Mouse (Mus musculus): Measurements from ENCODE around the gene Smc6. TPM values are rescaled to one million over a fixed set of nuclear protein-coding genes. Genes with fewer than 3 reads are reported as not detected.

The Smc6 gene
- polyA plus RNA-seq, 1 experiment from 2014 or later = 142 TPM

- Histone ChIP-seq H3K9me3 (replicated peaks) (no peaks in the 10 kb centered on the region), H3K4me2 (no peak overlapping the region), H3K9ac (no peak overlapping the region), H3K27ac (no peak overlapping the region), H3K36me3 (peaks cover 81% of the 10 kb centered on the region), H3K27me3 (no peaks in the 10 kb centered on the region), H3K4me1 (no peaks in the 10 kb centered on the region), H3K4me3 (replicated peaks) (no peak overlapping the region)
- no peak for ATAC-seq (replicated peaks; ENCODE audit: low FRiP score)
- 91% methylated on average over 8 of the region's 8 CpGs for WGBS
Measured at GRCm38 (mm10) chr12:11306753-11307645, 41.3 kb downstream of the Smc6 start.

GRCm38 (mm10) chr12:11311106-11311505 is 45.4 kb downstream of the Smc6 start:
- no peak for ATAC-seq (replicated peaks; ENCODE audit: low FRiP score)
- H3K27me3 ChIP-seq = no peaks in the 10 kb centered on the region
- no peaks in the 10 kb centered on the region for H3K9me3 ChIP-seq (replicated peaks)
- H3K4me2 ChIP-seq = no peak overlapping the region
- 93% methylated on average over 2 of the region's 2 CpGs for WGBS
- no peak overlapping the region for H3K4me3 ChIP-seq (replicated peaks)
- H3K4me1 ChIP-seq = no peaks in the 10 kb centered on the region
- no peak overlapping the region for H3K27ac ChIP-seq
- H3K9ac ChIP-seq = no peak overlapping the region
- H3K36me3 ChIP-seq = peaks cover 75% of the 10 kb centered on the region

GRCm38 (mm10) chr12:11313840-11314239 is 48.2 kb downstream of the Smc6 start:
- 75% methylated on average over 1 of the region's 1 CpGs for WGBS
- H3K36me3 ChIP-seq = peaks cover 72% of the 10 kb centered on the region
- no peak for ATAC-seq (replicated peaks; ENCODE audit: low FRiP score)
- H3K9ac ChIP-seq = no peak overlapping the region
- H3K9me3 ChIP-seq (replicated peaks) = no peaks in the 10 kb centered on the region
- H3K4me1 ChIP-seq = no peaks in the 10 kb centered on the region
- no peaks in the 10 kb centered on the region for H3K27me3 ChIP-seq
- H3K4me3 ChIP-seq (replicated peaks) = no peak overlapping the region
- H3K4me2 ChIP-seq = no peak overlapping the region
- H3K27ac ChIP-seq = no peak overlapping the region

GRCm38 (mm10) chr12:11317671-11318070 is 52.0 kb downstream of the Smc6 start:
- no peak for ATAC-seq (replicated peaks; ENCODE audit: low FRiP score)
- Histone ChIP-seq H3K4me1 (no peaks in the 10 kb centered on the region), H3K36me3 (peaks cover 44% of the 10 kb centered on the region), H3K4me2 (no peak overlapping the region), H3K27me3 (no peaks in the 10 kb centered on the region), H3K9me3 (replicated peaks) (no peaks in the 10 kb centered on the region), H3K4me3 (replicated peaks) (no peak overlapping the region), H3K27ac (no peak overlapping the region), H3K9ac (no peak overlapping the region)
- WGBS = 73% methylated on average over 6 of the region's 6 CpGs

- Histone ChIP-seq H3K4me2 (no peak overlapping the region), H3K9ac (no peak overlapping the region), H3K4me1 (no peaks in the 10 kb centered on the region), H3K9me3 (replicated peaks) (no peaks in the 10 kb centered on the region), H3K36me3 (no peaks in the 10 kb centered on the region), H3K27ac (no peak overlapping the region), H3K4me3 (replicated peaks) (no peak overlapping the region), H3K27me3 (no peaks in the 10 kb centered on the region)
- no peak for ATAC-seq (replicated peaks; ENCODE audit: low FRiP score)
- WGBS = 53% methylated on average over 4 of the region's 4 CpGs
Measured at GRCm38 (mm10) chr12:11324480-11324879, 58.8 kb downstream of the Smc6 start.

GRCm38 (mm10) chr12:11326483-11326882 is 60.8 kb downstream of the Smc6 start:
- Histone ChIP-seq H3K27ac (no peak overlapping the region), H3K4me1 (no peaks in the 10 kb centered on the region), H3K27me3 (no peaks in the 10 kb centered on the region), H3K4me3 (replicated peaks) (no peak overlapping the region), H3K9ac (no peak overlapping the region), H3K9me3 (replicated peaks) (no peaks in the 10 kb centered on the region), H3K4me2 (no peak overlapping the region), H3K36me3 (no peaks in the 10 kb centered on the region)
- ATAC-seq (replicated peaks; ENCODE audit: low FRiP score) = no peak
- 85% methylated on average over 3 of the region's 3 CpGs for WGBS

GRCm38 (mm10) chr12:11336845-11337244 is 71.2 kb downstream of the Smc6 start:
- Histone ChIP-seq H3K27ac (no peak overlapping the region), H3K9ac (no peak overlapping the region), H3K9me3 (replicated peaks) (no peaks in the 10 kb centered on the region), H3K27me3 (no peaks in the 10 kb centered on the region), H3K4me2 (no peak overlapping the region), H3K4me1 (no peaks in the 10 kb centered on the region), H3K4me3 (replicated peaks) (no peak overlapping the region), H3K36me3 (no peaks in the 10 kb centered on the region)
- 42% methylated on average over 4 of the region's 4 CpGs for WGBS
- ATAC-seq (replicated peaks; ENCODE audit: low FRiP score) = no peak

GRCm38 (mm10) chr12:11338251-11338650 is 72.6 kb downstream of the Smc6 start:
- Histone ChIP-seq H3K4me1 (no peaks in the 10 kb centered on the region), H3K9ac (no peak overlapping the region), H3K27ac (no peak overlapping the region), H3K27me3 (no peaks in the 10 kb centered on the region), H3K9me3 (replicated peaks) (no peaks in the 10 kb centered on the region), H3K4me3 (replicated peaks) (no peak overlapping the region), H3K4me2 (no peak overlapping the region), H3K36me3 (no peaks in the 10 kb centered on the region)
- 83% methylated on average over 2 of the region's 2 CpGs for WGBS
- ATAC-seq (replicated peaks; ENCODE audit: low FRiP score) = no peak; the same call in 1 of the 2 replicates

- H3K4me1 ChIP-seq = no peaks in the 10 kb centered on the region
- H3K4me3 ChIP-seq (replicated peaks) = no peak overlapping the region
- WGBS = 75% methylated on average over 6 of the region's 6 CpGs
- H3K27me3 ChIP-seq = no peaks in the 10 kb centered on the region
- no peaks in the 10 kb centered on the region for H3K36me3 ChIP-seq
- H3K4me2 ChIP-seq = no peak overlapping the region
- ATAC-seq (replicated peaks; ENCODE audit: low FRiP score) = no peak
- H3K9ac ChIP-seq = no peak overlapping the region
- H3K27ac ChIP-seq = no peak overlapping the region
- H3K9me3 ChIP-seq (replicated peaks) = no peaks in the 10 kb centered on the region
Measured at GRCm38 (mm10) chr12:11342020-11342600, 76.4 kb downstream of the Smc6 start.

GRCm38 (mm10) chr12:11345963-11346362 is 80.3 kb downstream of the Smc6 start:
- Histone ChIP-seq H3K27ac (no peak overlapping the region), H3K4me2 (no peak overlapping the region), H3K27me3 (no peaks in the 10 kb centered on the region), H3K36me3 (no peaks in the 10 kb centered on the region), H3K4me1 (no peaks in the 10 kb centered on the region), H3K9ac (no peak overlapping the region), H3K9me3 (replicated peaks) (no peaks in the 10 kb centered on the region), H3K4me3 (replicated peaks) (no peak overlapping the region)
- ATAC-seq (replicated peaks; ENCODE audit: low FRiP score) = no peak
- 45% methylated on average over 2 of the region's 2 CpGs for WGBS

- 17% methylated on average over 1 of the region's 1 CpGs for WGBS
- Histone ChIP-seq H3K27ac (no peak overlapping the region), H3K9ac (no peak overlapping the region), H3K4me2 (no peak overlapping the region), H3K9me3 (replicated peaks) (no peaks in the 10 kb centered on the region), H3K27me3 (no peaks in the 10 kb centered on the region), H3K4me3 (replicated peaks) (no peak overlapping the region), H3K36me3 (no peaks in the 10 kb centered on the region), H3K4me1 (no peaks in the 10 kb centered on the region)
- no peak for ATAC-seq (replicated peaks; ENCODE audit: low FRiP score)
Measured at GRCm38 (mm10) chr12:11348423-11348822, 82.7 kb downstream of the Smc6 start.

- Histone ChIP-seq H3K4me3 (replicated peaks) (no peak overlapping the region), H3K4me2 (no peak overlapping the region), H3K4me1 (no peaks in the 10 kb centered on the region), H3K27me3 (no peaks in the 10 kb centered on the region), H3K27ac (no peak overlapping the region), H3K9me3 (replicated peaks) (no peaks in the 10 kb centered on the region), H3K9ac (no peak overlapping the region), H3K36me3 (no peaks in the 10 kb centered on the region)
- WGBS = 41% methylated on average over 5 of the region's 5 CpGs
- ATAC-seq (replicated peaks; ENCODE audit: low FRiP score) = no peak
Measured at GRCm38 (mm10) chr12:11349870-11350269, 84.2 kb downstream of the Smc6 start.

Measured in kidney, embryonic 15.5 days (tissue).